Mouse (Mus musculus): Measurements from ENCODE around the gene Hist1h2bg. TPM values are rescaled to one million over a fixed set of nuclear protein-coding genes. Genes with fewer than 3 reads are reported as not detected.
A peak's percentile ranks its signal among the peaks of the same experiment; 100 is the strongest.
"Not testable (repeated sequence)": the region's sequence is repeated elsewhere in the genome, so short reads cannot be mapped to it uniquely, and the experiment has no call there.

Hist1h2bg gene
- total RNA-seq, 2 experiments from 2014 or later, result 94.0 to 103 TPM

GRCm38 (mm10) chr13:23575271-23575851, 4.2 kb downstream of the Hist1h2bg start, which contains the start of gene Hist1h3d:
Gene Hist1h3d (plus strand): TSS chr13:23575763.
- DNase-seq (ENCODE audit: extremely low spot score in 1 of 2, low spot score in 2 of 2), result peak in 1 of 2 experiments; percentile 75
- intact Hi-C loops (cut with DNase I), result no loop called here

- intact Hi-C loops (cut with DNase I); DNase-seq (ENCODE audit: extremely low spot score in 1 of 2, low spot score in 2 of 2): not testable (repeated sequence)
Measured at GRCm38 (mm10) chr13:23575864-23576313, 4.7 kb downstream of the Hist1h2bg start.

DNA sequence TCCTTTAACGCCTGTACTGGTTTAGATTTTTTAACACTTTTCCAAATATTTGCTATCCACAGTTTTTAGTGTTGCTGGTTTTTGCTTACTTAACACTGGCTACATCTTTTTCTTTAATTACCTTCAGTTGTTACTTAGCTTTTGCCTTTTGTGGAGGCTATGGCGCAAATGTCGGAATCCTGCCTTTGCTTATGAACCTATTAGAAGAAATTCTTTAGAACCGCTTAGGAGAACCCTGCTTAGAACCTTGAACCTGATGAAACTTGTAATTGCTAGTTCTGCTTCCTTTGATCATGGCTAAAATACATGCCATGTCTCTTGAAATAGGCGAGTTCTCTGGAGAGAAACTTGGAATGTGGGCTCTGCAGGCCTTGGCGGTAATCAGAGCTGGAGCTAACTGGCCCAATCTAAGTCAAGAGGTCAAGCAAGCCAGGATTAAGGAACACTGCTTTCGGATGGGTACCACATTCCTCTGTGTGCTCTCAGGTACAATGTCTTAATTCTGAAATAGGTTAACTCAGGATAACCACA, 5.2 kb downstream of the Hist1h2bg start:
- no peak for DNase-seq (ENCODE audit: extremely low spot score in 1 of 2, low spot score in 2 of 2)
- intact Hi-C loops (cut with DNase I), result no loop called here

GRCm38 (mm10) chr13:23576906-23577639, 5.9 kb downstream of the Hist1h2bg start:
- DNase-seq (ENCODE audit: extremely low spot score in 1 of 2, low spot score in 2 of 2), result no peak
- intact Hi-C loops (cut with DNase I), result no loop called here

DNA sequence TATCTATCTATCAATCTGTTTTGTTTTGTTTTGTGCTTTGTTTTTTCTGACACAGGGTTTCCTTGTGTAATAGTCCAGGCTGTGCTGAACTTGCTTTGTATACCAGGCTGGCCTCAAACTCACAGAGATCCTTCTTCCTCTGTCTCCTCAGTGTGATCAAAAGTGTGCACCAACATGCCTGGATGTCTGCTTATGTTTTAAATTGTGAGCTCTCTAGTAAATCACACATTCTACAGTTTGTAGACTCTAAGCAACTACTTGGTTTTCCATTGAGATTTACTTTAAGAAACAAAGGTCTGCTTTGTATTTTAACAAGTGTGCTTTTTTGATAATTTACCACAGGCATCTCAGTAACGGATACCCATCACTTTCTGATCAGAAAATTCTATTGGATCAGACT, 6.6 kb downstream of the Hist1h2bg start:
- DNase-seq (ENCODE audit: extremely low spot score in 1 of 2, low spot score in 2 of 2), result no peak
- intact Hi-C loops (cut with DNase I), result no loop called here

- intact Hi-C loops (cut with DNase I), result loop anchor here (5.0 kb wide), 2 partner anchors 101 to 156 kb away; partner anchors contain the start of genes Hist1h1c, Hist1h2ac and Hist1h2bc
- DNase-seq (ENCODE audit: extremely low spot score in 1 of 2, low spot score in 2 of 2), result peak; percentile 93 to 99
Measured at GRCm38 (mm10) chr13:23581408-23582218, 10.4 kb downstream of the Hist1h2bg start, which contains the start of gene Hist1h4d. Gene Hist1h4d (plus strand): TSS chr13:23581598.

GRCm38 (mm10) chr13:23582219-23583056, 11.2 kb downstream of the Hist1h2bg start:
- DNase-seq (ENCODE audit: extremely low spot score in 1 of 2, low spot score in 2 of 2), result no peak
- intact Hi-C loops (cut with DNase I), result loop anchor here (5.0 kb wide), 2 partner anchors 100 to 155 kb away; partner anchors contain the start of genes Hist1h1c, Hist1h2ac and Hist1h2bc

DNA sequence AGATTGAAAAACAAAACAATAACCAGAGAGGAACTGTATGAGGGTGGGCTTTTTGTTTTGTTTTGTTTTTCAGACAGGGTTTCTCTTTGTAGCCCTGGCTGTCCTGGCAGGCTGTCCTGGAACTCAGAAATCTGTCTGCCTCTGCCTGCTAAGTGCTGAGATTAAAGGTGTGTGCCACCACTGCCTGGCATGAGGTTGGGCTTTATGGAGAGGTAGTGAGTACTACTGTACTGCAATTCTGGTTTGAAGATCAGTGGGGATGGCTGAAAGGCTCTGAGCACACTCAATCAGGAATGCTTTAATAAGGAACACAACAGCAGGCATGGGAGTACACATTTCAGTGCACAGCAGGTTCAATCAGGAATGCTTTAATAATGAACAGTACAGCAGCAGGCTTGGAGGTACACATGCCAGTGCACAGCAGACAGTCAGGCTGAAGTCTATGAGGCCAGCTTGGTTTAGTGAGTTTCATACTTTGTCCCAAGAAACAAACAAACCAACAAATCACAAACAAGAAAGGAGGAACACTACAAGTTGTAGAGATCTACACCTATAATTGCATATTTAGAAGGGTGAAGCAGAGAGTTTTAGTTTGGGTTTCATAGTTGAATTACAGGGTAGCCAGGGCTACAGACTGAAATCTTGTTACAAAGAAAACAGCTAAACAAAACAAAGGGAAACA, 12.3 kb downstream of the Hist1h2bg start:
- intact Hi-C loops (cut with DNase I), result loop anchor here (5.0 kb wide), 2 partner anchors 99 to 154 kb away; partner anchors contain the start of genes Hist1h1c, Hist1h2ac and Hist1h2bc
- DNase-seq (ENCODE audit: extremely low spot score in 1 of 2, low spot score in 2 of 2), result no peak

DNA sequence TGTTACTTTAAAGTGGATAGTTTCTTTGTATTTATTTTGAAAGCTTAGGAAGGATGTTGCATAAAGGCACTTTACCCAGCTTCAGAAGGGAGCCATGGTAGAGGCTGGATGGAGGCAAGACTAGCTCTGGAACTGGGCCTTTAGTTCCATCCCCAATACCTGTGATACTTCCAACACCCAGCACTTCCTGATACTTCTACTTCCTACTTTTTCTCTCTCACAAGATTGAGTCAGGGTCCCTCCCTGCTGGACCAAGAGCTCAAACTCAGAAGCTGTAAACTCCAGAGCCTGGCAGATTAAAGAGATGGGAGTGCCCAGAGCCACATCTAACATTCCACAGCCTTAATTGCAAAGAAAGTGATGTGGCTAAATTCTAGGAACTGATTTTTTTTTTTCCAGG, 13.1 kb downstream of the Hist1h2bg start:
- DNase-seq (ENCODE audit: extremely low spot score in 1 of 2, low spot score in 2 of 2), result no peak
- intact Hi-C loops (cut with DNase I), result loop anchor here (5.0 kb wide), 2 partner anchors 98 to 153 kb away; partner anchors contain the start of genes Hist1h1c, Hist1h2ac and Hist1h2bc

DNA sequence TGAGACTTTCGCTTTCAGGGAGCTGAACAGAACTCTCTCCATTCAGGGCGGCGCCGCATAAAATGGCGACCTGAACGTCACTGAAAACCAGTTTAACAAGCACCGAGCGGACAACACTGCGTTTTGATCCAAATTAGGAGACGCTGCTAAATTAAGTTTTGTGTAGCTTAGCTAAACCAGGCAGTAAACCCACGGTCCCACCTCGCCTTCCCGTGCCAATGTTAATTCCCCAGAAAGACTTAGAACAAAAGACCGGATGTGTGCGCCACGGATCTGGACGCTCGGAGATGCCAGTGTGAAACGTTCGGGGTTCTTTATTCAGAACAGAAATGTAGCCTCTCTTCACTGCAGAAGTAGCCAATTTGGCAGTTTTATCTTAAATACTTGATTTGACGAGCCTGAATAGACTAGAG, 13.8 kb downstream of the Hist1h2bg start:
- intact Hi-C loops (cut with DNase I), result no loop called here

DNA sequence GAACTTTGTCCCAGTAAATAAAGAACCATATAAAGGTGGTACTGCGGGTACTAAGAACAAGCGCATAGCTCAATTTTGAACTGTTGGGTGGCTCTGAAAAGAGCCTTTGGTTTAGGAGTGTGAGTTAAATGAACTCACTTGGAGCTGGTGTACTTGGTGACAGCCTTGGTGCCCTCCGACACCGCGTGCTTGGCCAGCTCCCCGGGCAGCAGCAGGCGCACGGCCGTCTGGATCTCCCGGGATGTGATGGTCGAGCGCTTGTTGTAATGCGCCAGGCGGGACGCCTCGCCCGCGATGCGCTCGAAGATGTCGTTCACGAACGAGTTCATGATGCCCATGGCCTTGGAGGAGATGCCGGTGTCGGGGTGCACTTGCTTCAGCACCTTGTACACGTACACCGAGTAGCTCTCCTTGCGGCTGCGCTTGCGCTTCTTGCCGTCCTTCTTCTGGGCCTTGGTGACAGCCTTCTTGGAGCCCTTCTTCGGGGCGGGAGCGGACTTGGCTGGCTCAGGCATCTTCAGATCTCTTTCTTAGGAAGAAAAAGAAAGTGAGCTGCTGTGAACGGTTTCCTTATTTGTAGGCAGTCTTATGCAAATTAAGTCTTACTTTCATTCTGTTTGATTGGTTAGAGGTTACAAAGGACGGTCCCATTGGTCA, 14.4 kb downstream of the Hist1h2bg start:
- peak; percentile 71 to 84 for DNase-seq (ENCODE audit: extremely low spot score in 1 of 2, low spot score in 2 of 2)

More for the DNA sequence above, 13.8 kb downstream of the Hist1h2bg start:
- DNase-seq (ENCODE audit: extremely low spot score in 1 of 2, low spot score in 2 of 2), result peak; percentile 44 to 76

DNA sequence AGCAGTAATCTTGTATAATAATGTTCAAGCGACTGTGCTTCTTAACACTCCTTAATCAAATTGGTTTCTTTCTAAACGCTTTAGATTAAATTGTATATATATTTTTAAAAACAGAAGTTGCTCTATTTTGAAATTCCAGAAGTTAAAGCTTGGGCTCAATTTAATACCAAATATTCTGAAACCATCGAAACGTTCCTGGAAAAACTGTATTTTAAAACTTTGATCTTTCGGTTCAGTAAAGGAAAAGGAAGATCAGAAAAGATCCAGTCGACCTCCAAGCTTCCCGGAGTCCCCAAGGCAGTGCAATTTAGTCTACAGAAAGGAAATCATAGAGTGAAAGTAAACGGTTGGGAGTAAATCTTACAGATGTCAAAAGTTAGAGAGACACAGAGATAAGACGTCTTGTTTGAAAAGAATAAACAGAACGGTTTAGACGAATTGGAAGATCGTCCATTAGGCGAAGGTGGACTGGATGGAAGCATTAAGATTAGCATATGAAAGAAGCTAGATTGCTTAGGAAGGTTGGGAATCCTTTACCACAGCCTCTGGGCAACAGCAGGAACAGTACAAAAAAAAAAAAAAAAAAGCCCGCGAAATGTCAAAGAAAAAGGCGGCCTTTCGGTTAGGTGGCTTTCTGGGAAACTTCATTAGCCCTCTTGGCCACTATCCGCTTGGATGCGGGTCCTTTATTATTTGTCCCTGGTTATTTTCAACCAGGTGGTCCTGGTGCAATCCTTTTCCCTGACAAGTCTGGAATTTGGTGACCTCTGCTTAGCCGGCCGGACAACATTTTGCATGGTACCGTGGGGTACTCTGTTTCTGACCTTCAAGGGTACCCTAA, 15.1 kb downstream of the Hist1h2bg start:
- intact Hi-C loops (cut with DNase I), result no loop called here
- no peak for DNase-seq (ENCODE audit: extremely low spot score in 1 of 2, low spot score in 2 of 2)

More for the DNA sequence above, 14.4 kb downstream of the Hist1h2bg start:
- intact Hi-C loops (cut with DNase I), result not testable (repeated sequence)

DNA sequence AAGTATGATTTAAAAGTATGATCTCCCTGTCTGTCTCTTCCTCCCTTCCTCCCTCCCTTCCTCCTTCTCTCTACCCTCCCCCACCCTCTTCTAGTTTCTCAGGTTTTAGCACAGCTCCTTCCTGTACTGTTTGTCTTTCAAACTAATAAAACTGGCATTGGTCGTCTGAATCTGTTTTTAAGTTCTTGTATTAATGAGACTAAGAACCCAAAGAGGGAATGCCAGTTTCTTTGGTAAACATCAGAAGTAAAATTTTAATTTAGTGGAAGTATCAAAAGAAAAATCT, 15.7 kb downstream of the Hist1h2bg start:
- intact Hi-C loops (cut with DNase I), result no loop called here

DNA sequence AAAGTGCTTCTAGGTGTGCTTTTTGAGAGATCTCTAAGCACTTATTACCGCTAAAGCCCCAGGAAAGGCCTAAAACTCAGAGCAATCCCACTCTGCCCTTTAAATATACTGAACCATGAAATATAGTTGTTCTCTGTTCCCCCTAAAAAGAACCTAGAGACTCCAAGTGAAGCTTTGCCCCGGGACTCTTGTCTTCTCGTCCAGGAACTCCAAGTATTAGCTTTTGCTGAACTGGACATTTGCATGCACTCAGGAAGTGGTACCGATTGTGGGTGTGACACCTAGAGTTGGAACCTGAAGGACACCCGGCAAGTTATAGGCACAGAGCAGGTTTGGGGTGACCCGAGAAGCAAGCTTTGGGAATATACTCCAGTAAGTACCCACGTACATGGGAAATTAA, 20.0 kb downstream of the Hist1h2bg start:
- intact Hi-C loops (cut with DNase I), result no loop called here
- no peak for DNase-seq (ENCODE audit: extremely low spot score in 1 of 2, low spot score in 2 of 2)

More for the DNA sequence above, 15.7 kb downstream of the Hist1h2bg start:
- DNase-seq (ENCODE audit: extremely low spot score in 1 of 2, low spot score in 2 of 2), result no peak

DNA sequence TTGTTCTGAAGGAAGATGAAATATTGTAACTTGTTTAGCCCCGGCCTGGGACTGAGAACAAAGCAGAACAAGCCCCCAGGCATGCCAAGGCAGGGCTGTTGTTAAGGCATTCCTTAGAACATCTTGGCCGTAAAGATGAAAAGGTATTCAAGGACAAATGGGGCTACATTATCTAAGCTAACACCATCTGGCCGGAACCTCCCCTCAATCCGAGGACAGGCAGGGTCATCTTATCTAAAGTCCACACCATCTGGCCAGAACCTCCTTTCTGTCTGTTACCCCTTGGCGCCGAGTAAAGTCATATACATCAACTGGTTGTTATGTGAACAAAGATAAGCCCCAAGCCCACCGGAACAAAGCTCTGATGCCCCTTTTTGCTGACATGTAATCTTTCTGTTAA, 20.7 kb downstream of the Hist1h2bg start:
- intact Hi-C loops (cut with DNase I); DNase-seq (ENCODE audit: extremely low spot score in 1 of 2, low spot score in 2 of 2): not testable (repeated sequence)

DNA sequence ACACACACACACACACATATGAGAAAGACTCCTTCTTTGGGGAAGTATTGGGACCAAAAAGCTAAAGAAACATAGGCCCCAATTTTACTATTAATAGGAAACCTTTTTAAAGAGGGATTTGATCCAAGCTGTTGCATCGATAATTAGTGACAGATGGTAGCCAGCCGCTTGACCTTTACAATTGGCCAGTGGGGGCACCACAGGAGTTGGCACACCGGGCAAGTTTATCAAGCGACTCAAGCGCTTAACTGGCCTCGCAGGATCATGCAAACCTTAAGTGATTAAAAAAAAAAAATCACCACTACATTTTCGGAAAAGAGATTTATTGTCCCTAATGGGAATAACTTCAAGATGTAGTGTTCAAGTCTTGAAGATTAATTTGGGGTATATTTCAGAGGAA, 21.4 kb downstream of the Hist1h2bg start:
- no peak for DNase-seq (ENCODE audit: extremely low spot score in 1 of 2, low spot score in 2 of 2)
- intact Hi-C loops (cut with DNase I), result no loop called here

Data from left cerebral cortex, postnatal 10 days (tissue).